Mouse (Mus musculus): Measurements from ENCODE around the gene Gaa. TPM values are rescaled to one million over a fixed set of nuclear protein-coding genes. Genes with fewer than 3 reads are reported as not detected.

The Gaa gene
- polyA plus RNA-seq, 1 experiment = 95.0 TPM

DNA sequence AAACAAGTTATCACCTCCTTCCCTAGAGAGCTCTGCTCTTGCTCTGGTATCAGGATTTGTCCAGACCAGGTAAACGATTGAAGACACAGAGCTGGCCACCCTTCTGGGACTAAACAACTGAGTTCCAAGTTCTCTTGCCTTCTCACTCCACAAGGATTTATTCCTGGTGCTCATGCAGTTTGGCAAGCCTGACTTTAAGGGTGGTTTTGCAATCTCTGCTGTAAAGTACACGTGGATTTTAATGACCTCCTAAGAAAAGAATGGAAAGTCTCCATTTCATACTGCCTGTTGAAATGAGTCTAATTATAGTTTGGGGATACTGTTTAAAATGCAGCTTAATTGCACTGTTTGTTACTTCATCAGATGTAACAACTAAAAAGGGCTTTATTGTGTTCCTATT lies 33.3 kb downstream of the Gaa start:
- DNase-seq (ENCODE audit: low spot score) = no peak

DNA sequence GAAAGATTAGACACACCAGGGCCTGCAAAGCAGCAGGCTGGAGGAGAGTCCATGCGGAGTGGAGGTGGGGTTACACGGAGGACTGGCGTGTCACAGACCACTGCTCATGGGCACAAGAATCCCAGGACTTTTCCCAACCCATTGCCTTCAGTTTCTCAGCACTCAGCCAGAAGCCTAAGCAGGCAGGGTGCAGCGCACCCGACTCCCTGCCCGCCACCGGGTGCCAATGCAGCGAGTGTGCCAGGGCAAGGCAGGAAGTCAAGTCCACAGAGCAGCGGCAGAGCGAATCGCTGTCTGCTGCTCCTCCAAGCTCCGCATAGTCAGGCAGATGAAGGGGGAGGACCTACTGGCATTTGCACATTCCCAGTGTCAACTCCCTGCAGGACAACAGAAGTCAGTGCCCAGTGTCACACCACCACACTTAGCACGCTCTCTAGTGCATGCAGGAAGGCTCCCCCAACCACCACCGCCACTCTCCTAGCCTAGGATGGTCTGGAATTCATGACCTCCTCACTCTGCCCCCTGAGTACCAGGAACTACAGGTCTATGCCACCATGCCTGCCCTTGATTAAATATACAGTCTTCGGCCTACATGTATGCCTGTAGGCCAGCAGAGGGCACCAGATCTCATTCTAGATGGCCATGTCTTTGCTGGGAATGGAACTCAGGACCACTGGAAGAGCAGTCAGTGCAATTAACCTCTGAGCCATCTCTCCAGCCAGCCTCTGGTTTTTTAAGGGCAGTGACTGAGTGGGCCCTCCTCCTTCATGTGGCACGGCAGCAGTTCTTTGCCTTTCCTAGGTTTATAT lies 37.4 kb downstream of the Gaa start:
- no peak for DNase-seq (ENCODE audit: low spot score)

DNA sequence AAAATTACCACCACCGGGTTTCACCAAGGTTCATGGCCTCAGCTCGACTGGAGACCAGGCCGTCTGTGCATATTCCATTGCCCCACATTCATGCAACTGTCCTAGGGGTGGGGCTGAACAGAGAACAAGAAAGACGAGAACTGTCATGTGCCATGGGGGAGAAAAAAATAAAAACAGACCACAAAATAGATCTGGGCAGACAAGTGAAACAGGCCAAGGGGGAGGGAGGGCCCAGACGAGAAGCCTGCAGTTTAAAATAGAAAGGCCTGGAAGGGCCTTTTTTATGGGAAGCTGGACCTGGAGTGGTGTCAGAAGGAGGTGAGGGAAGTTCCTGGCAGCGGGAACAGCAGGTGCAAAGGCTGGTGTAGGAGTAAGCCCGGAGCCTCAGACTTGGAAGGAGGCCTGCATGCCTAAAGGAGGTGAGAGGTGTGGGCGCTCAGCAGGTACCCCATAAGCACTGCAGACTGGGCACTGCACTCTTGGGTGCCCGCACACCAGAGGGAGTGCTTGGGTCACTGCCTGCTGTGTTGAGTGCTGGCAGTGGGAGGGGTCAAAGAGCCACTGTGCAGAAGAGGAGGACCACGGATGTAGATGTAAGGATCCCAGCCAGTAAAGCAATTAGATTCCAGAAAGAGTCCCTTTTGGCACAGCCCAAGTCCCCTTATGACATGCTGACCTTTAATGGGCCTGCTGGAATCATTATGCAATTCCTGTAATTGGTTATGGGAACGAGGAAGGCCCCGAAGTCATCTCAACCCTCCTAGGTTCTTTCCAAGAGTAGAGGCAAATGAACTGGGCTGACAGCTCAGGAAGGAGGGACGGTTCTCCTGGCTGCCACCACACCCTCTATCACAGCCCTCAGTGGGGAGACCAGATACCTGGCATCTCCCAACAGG lies 39.3 kb downstream of the Gaa start:
- no peak for DNase-seq (ENCODE audit: low spot score)

DNA sequence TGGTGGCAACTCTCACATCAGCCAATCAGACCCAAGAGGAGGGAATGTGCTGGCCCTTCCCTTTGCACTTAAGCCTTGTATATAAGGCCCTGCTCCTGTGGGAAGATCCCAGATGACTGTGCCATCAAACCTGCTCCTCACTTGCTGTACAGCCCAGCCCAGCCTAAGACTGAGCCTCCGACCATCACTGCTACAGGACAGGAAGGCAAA lies 39.9 kb downstream of the Gaa start, which contains the start of gene Card14:
Gene Card14 (plus strand): TSS at position 111 of the 210 bp plus-strand sequence.
- DNase-seq (ENCODE audit: low spot score) = no peak

DNA sequence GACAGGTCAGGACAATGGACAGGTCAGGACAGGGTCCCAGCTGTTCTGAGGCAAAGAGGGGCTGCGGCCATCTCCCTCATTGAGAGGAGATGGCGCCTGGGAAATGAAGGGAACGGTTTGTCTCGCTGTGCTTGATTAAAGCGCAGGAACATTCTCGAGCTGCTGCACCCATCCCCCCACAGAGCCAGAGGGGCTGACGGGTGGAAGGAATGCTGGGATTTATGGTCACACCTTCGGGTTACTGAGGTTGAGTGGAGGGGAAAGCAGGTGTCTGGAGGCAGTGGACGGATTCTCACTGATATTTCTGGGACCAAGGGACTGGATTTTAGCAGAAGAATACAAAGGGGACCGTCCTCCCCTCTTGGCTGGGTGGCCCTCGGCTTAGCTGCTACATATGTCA lies 40.2 kb downstream of the Gaa start:
- DNase-seq (ENCODE audit: low spot score) = no peak

DNA sequence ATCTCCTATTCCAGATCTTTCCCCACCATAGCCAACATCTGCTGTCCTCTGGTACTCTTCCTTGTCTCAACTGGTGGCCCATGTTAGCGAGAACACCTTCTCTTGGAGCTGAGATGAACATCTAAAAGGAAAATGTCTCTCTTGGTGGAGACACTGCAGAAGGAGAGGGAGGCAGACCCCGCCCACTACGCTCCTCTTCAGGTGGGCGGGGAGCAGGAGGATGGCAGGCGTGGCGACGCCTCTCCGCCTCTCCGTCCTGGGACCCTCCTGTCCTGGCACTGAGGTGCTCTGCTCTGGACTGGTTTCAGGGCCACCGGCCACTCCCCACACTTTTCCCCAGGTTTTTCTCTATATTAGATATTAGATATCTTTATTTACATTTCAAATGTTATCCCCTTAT lies 42.9 kb downstream of the Gaa start:
- DNase-seq (ENCODE audit: low spot score) = no peak

DNA sequence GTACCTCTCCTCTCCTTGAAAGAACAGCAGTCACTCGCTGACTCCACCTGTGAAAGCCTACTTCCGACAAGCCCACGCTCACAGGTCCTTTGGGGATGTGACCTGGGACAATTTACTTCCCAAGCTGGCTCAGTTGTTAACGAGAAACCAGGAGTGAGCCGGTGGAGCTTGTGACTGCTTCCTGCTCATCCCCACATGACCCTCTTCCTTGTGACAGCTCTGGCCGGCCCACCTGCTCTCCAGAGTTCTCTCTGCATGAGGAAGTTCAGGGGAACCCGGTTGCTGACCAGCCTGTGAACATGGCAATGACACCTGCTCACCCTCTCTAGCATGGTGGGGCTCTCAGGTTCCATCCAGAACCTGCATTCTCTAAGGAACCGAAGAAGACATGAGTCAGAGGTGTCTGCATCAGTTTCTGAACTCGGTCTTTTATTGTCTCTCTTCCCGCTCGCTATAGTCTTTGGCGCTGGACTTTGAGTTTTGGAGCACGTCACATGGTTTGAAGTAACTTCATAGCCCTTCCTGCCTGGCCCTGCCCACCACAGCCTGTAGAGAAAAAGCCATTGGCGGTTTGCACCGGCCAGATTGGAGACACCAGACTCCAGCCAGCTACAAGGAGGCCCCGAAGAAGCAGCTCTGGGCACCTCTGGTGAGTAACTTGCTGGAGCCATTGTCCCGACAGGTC lies 46.7 kb downstream of the Gaa start:
- no peak for DNase-seq (ENCODE audit: low spot score)

DNA sequence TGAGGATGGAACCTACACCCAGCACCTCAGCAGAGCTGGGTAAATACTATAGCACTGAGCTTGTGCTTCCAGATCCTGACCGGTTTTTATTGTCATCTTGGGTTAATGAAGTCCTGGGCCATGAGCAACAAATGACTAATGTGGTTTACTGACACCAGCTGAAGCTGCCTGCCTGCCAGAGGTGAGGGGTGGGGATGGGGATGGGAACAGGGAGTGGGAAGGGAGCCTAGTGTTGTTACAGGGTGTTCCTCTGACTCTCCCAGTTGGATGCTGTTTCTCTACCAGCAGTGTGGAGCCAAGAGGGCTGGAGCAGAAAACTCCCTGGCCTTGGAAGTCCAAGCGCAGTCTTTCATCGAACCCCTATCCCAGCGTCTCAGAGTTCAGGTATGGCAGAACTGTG lies 49.0 kb downstream of the Gaa start:
- DNase-seq (ENCODE audit: low spot score) = no peak

DNA sequence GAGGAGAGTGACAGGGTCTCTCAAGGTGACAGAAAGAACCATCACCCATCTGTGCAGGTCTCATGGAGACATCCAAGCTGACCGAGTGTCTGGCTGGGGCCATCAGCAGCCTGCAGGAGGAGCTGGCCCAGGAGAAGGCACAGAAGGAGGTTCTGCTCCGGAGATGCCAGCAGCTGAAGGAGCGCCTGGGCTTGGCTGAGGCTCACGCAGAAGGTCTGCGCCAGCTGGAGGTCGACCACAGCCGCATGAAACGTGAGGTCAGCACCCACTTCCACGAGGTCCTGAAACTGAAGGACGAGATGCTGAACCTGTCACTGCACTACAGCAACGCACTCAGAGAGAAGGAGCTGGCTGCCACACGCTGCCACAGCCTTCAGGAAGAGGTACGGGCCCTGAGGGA lies 54.8 kb downstream of the Gaa start:
- no peak for DNase-seq (ENCODE audit: low spot score)

DNA sequence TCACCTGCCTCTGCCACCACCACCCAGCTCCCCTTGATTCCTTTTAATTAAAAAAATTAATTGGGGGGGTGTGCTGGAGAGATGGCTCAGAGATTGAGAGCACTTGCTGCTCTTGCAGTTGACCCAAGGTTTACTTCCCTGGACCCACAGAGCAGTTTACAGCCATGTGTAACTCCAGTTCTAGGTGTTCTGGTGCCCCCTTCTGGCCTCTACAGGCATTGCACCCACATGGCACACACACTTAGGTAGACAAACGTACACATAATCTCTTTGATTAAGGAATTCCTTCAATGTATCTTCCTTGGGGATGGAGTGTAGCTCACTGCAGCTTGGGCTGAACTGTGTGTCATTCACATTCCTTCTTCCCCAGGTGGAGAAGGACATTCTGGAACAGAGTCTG lies 57.4 kb downstream of the Gaa start:
- DNase-seq (ENCODE audit: low spot score) = no peak

DNA sequence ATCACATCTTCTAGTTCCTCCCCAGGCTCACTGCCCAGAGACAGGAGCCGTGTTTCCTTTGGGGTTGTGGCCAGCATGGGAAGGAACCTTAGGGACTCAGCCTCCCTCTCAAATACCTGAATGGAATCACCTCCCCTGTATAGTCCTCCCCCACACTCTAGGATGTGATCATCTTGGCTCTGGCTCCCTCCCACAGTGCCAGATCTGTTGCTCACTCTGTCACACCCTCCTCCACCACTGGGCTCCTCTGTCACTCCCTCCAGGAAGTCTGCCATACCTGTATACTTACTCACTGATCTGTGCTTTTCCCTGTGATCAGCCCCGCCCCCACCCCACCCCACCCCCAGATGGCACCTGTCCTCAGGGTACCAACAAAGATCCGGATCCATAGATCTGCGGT lies 62.9 kb downstream of the Gaa start:
- DNase-seq (ENCODE audit: low spot score) = no peak

DNA sequence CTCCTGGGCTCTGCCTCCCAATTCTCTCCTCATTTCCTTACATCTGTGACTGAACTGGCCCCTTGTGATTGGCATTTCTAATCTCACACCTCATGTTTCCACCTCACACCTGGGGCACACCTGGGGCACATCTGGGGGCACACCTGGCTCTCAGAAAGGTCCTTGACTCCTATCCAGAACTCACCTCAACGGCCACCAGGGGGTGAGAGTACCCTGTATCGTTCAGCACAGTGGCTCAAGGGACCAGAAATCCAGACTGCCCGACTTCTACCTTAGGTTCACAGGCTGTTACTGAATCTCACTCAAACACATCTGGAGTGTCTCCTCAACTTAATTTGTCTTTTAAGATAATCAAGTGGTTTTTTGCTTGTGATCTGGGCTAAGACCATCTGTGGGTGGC lies 64.3 kb downstream of the Gaa start:
- no peak for DNase-seq (ENCODE audit: low spot score)

Other genes starting within 250 kb of the Gaa start
- gene Cbx2, start 244.9 kb upstream of the Gaa start, polyA plus RNA-seq (2012; rRNA removed) = 3.0 TPM in 2 replicates
- 5.4 and 6.8 TPM in 2 replicates for gene Cbx8, start 226.9 kb upstream of the Gaa start, polyA plus RNA-seq (2012; rRNA removed)
- gene Cbx4, start 181.7 kb upstream of the Gaa start, polyA plus RNA-seq (2012; rRNA removed) = 32.2 and 36.0 TPM in 2 replicates
- 15.8 and 20.8 TPM in 2 replicates for gene Tbc1d16, start 39.4 kb upstream of the Gaa start, polyA plus RNA-seq (2012; rRNA removed)
- 0.66 and 0.77 TPM in 2 replicates for gene Ccdc40, start 39.3 kb upstream of the Gaa start, polyA plus RNA-seq (2012; rRNA removed)
- gene Eif4a3, start 32.2 kb downstream of the Gaa start, polyA plus RNA-seq (2012; rRNA removed) = 106 and 121 TPM in 2 replicates
- gene Card14, start 39.9 kb downstream of the Gaa start, polyA plus RNA-seq (2012; rRNA removed) = 4.7 and 5.0 TPM in 2 replicates
- 8.2 and 11.6 TPM in 2 replicates for gene Sgsh, start 87.6 kb downstream of the Gaa start, polyA plus RNA-seq (2012; rRNA removed)
- gene Slc26a11, start 87.7 kb downstream of the Gaa start, polyA plus RNA-seq (2012; rRNA removed) = 10.0 and 11.7 TPM in 2 replicates
- 42.4 and 42.5 TPM in 2 replicates for gene Rnf213, start 125.2 kb downstream of the Gaa start, polyA plus RNA-seq (2012; rRNA removed)
- 15.7 and 17.7 TPM in 2 replicates for gene Endov, start 223.5 kb downstream of the Gaa start, polyA plus RNA-seq (2012; rRNA removed)

All from urinary bladder, adult 2 months (tissue).